Mouse (Mus musculus): ENCODE measurements around the gene Ncstn.

Ncstn gene

GRCm38 (mm10) chr1:172082101-172082898 is at the start of gene Ncstn, which contains the start of gene Copa:
Ncstn (minus strand) TSS chr1:172082795.
Copa (plus strand) TSS chr1:172082529.
- peak; percentile 93 for DNase-seq

GRCm38 (mm10) chr1:172132319-172132718 is 49.7 kb upstream of the Ncstn start:
- no peak for DNase-seq

GRCm38 (mm10) chr1:172129780-172130179 is 47.2 kb upstream of the Ncstn start:
- no peak for DNase-seq

- DNase-seq: no peak
Measured at GRCm38 (mm10) chr1:172129108-172129507, 46.5 kb upstream of the Ncstn start.

GRCm38 (mm10) chr1:172128563-172128962 is 46.0 kb upstream of the Ncstn start:
- no peak for DNase-seq

- no peak for DNase-seq
Measured at GRCm38 (mm10) chr1:172127487-172127886, 44.9 kb upstream of the Ncstn start.

- DNase-seq: peak; percentile 83 to 84
Measured at GRCm38 (mm10) chr1:172126376-172127347, 44.1 kb upstream of the Ncstn start, which contains the start of gene Pex19. Pex19 (plus strand) TSS chr1:172126755.

GRCm38 (mm10) chr1:172124572-172124971 is 42.0 kb upstream of the Ncstn start:
- no peak for DNase-seq

GRCm38 (mm10) chr1:172122671-172123070 is 40.1 kb upstream of the Ncstn start:
- DNase-seq: no peak

- peak; percentile 51 to 59 for DNase-seq
Measured at GRCm38 (mm10) chr1:172119720-172120119, 37.1 kb upstream of the Ncstn start.

GRCm38 (mm10) chr1:172119100-172119499 is 36.5 kb upstream of the Ncstn start:
- DNase-seq: no peak

- no peak for DNase-seq
Measured at GRCm38 (mm10) chr1:172116948-172117347, 34.4 kb upstream of the Ncstn start.

- DNase-seq: no peak
Measured at GRCm38 (mm10) chr1:172107777-172108477, 25.3 kb upstream of the Ncstn start.

GRCm38 (mm10) chr1:172105101-172105500 is 22.5 kb upstream of the Ncstn start:
- DNase-seq: no peak

GRCm38 (mm10) chr1:172103619-172104018 is 21.0 kb upstream of the Ncstn start:
- no peak for DNase-seq

GRCm38 (mm10) chr1:172099325-172100033 is 16.9 kb upstream of the Ncstn start:
- DNase-seq: peak; percentile 46 to 49

- DNase-seq: no peak
Measured at GRCm38 (mm10) chr1:172095202-172095601, 12.6 kb upstream of the Ncstn start.

GRCm38 (mm10) chr1:172094295-172094694 is 11.7 kb upstream of the Ncstn start:
- no peak for DNase-seq

GRCm38 (mm10) chr1:172093522-172093921 is 10.9 kb upstream of the Ncstn start:
- no peak for DNase-seq

GRCm38 (mm10) chr1:172082899-172083445 is 377 bp upstream of the Ncstn start:
- no peak for DNase-seq

GRCm38 (mm10) chr1:172077981-172078380 is 4.6 kb downstream of the Ncstn start:
- no peak for DNase-seq

- DNase-seq: no peak
Measured at GRCm38 (mm10) chr1:172072604-172073003, 10.0 kb downstream of the Ncstn start.
